Mouse (Mus musculus) frontal cortex, adult 2 months (tissue): ENCODE data around the gene Gdf1. TPM values are rescaled to one million over a fixed set of nuclear protein-coding genes. Genes with fewer than 3 reads are reported as not detected.

Source experiments
- DNase-seq, 2 experiments: peaks; one replicate each; pipeline ENCODE4 v3.0.0; 2022; ENCODE audit warnings: low spot score in 1 of 2; ENCODE audit errors: extremely low spot score in 1 of 2
- polyA plus RNA-seq: library from polyadenylated mRNA; depleted of rRNA; stranded (reverse); fragments of >200 nt; gene quantifications from 2 replicates; pipeline ENCODE4 v1.2.3, GENCODE M21; 2012; rRNA removed

Gdf1 gene
- 34.8 and 63.7 TPM in 2 replicates for polyA plus RNA-seq

GRCm38 (mm10) chr8:70329124-70329834 is at the start of gene Gdf1:
Gene Gdf1, plus strand, starts transcription at chr8:70329817.
- no peak for DNase-seq

DNA sequence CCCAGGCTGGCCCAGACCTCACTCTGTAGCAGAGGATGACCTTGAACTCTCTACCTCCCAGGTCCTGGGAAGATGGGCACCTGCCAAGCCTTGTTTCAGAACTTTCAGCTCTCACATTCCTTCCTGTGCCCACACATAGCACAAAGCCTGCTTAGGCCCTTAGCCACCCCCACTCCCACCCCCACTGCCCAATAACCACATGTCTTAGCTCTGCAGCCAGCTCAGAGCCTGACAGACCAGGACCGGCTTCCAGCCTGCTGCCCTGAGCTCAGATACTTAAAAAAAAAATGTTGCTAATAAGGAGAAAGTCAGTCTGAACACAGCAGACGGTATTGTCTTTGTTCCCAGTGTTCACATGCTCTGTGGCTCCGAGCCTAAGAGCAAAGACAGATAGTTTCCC is 48.6 kb upstream of the Gdf1 start:
- no peak for DNase-seq

- DNase-seq: peak; percentile 59 to 70
Observed at GRCm38 (mm10) chr8:70282603-70283135, 46.9 kb upstream of the Gdf1 start, which contains the start of gene Homer3. Gene Homer3, plus strand, starts transcription at chr8:70282827.

GRCm38 (mm10) chr8:70283136-70284077 is 46.2 kb upstream of the Gdf1 start:
- no peak for DNase-seq

GRCm38 (mm10) chr8:70284421-70284820 is 45.2 kb upstream of the Gdf1 start:
- no peak for DNase-seq

DNA sequence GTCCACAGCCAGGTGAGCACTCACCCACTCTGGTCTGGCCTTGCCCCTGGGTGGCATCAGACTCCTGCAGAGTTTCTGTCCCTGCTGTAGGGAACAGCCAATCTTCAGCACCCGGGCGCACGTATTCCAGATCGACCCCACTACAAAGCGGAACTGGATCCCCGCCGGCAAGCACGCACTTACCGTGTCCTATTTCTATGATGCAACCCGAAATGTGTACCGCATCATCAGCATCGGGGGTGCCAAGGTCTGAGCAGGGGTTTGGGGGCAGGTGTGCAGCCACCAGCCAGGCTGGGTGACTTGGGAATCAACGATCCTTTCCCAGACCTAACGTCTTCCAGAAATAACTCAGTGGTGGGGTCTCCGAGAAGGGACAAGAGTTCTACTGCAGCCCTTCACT is 44.3 kb upstream of the Gdf1 start:
- DNase-seq: no peak

- no peak for DNase-seq
Observed at GRCm38 (mm10) chr8:70286737-70287136, 42.9 kb upstream of the Gdf1 start.

DNA sequence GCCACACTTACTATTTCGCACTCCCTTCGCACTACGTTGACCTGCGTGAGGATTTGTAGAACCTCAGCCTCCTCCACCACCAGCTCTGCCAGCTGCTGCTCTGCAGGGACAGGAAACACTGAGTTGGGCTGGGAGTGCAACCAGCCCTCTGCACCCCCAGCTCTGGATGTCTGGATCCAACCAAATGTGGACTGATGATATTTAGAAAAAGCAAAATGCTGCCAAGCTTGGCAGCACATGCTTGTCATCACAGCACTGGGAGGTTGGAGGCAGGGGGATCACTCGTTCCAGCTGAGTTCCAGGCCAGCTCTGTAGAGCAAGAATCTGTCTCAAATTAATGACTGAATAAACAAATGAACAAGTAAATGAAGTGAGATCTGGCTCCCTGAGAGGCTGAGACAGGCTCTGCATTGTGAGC is 35.6 kb upstream of the Gdf1 start:
- DNase-seq: no peak

GRCm38 (mm10) chr8:70300881-70301280 is 28.7 kb upstream of the Gdf1 start:
- DNase-seq: no peak

- DNase-seq: peak; percentile 93 to 97
Observed at GRCm38 (mm10) chr8:70302358-70302890, 27.2 kb upstream of the Gdf1 start, which contains the start of the genes Ddx49 and Cope. Gene Ddx49, minus strand, starts transcription at chr8:70302489. Gene Cope, plus strand, starts transcription at chr8:70302518.

DNA sequence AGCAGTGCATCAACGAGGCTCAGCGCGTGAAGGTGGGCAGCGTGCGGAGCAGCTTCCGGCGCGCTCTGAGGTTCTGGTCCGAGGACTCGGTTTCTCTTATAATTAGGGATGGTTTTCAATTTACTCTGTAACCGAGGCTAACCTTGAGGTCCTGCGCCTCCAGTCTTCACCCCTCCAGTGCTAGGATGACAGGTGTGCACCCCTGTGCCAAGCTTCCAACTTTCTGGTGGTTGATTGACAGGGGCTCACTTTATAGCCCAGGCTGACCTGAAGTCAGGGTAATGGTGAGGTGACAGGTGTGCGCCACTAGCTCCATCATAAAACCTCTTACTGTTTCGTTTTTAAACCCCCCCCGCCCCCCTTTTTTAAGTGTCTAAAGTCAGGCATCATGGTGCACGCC is 26.7 kb upstream of the Gdf1 start:
- no peak for DNase-seq

DNA sequence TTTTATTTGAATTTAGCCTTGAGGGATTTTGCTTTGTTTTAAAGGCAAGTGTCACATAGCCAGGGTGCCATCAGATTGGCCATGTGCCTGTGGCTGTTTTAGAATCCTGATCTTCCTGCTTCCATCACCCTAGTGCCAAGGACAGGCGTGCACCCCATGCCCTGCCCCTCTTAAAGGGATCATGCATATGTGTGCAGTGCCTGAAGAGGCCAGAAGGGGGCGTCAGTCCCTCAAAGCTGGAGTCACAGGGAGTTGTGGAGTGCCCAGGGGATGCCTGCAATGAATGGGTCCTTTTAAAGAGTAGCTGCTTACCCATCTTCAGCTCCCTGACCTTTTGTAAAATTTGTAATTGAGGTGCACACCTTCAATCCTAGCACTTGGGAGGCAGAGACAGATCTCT is 20.3 kb upstream of the Gdf1 start:
- DNase-seq: peak in 1 of 2 experiments; percentile 50

DNA sequence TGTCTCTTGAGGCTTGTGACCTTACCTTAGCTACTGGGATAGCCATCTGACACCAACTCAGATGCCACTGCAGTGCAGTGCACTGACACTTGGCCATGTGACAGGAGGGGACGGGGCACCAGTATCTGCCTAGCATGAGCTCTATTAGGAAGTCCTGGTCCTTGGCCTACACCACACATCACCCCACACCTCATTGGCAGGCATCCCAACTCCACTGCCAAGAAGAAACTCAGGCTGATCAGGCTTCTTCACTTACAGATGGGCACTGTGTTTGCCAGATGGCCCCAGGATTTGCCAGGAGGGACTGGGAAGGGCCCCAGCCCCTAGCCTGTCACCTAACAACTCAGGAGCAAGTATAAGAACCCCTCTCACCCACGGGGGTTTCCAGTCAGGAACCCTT is 16.2 kb upstream of the Gdf1 start:
- DNase-seq: no peak

- peak in 1 of 2 experiments; percentile 86 for DNase-seq
Observed at GRCm38 (mm10) chr8:70315624-70316510, 13.8 kb upstream of the Gdf1 start, which contains the start of gene Cers1. Gene Cers1, plus strand, starts transcription at chr8:70315775.

DNA sequence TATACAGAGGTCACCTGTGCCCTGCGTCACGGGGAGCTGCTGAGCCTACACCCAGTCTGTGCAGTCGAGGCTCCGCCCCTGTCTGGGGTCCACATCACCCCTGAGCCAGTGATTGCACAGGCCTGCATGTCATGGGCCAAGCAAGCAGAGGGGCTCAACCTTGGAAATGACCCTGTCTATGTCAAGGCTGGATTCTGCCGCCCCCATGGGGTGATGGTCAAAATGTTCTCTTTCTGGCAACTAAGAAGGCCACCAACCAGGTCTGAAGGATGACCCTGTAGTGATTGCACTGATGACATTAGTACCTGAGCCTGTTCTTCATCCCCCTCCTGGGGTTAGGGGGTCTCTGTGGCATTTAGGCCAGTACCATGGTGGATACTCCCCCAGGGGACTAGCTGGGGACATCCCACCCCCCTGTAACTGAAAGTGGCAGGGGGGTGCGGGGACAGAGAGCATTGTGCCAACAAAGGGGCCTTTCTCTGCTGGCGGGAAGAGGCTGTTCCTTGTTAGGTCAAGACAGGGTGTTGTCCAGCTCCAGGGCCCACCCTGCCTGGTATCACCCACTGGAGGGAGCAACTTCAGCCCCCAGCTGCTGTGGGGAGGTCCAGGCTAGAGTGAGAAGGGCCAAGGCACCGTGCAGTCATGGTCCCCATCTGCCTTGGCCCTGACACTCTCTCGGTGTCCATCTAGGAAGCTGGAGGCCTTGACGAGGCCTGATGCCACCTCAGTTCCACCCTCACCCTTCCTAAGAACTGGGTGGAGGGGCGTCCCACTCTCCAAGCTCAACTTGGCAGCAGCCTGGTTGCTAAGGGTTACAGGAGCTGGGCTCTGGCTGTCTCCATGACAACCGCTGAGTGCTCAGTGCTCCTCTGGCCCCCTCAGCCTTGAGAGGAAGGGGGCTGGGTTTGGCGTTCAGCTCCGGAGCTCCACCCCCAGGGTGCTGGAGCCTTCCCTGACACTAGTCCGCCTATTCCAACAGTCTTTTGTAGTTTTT is 12.8 kb upstream of the Gdf1 start:
- DNase-seq: peak; percentile 91 to 93

- no peak for DNase-seq
Observed at GRCm38 (mm10) chr8:70317872-70318271, 11.7 kb upstream of the Gdf1 start.

- DNase-seq: no peak
Observed at GRCm38 (mm10) chr8:70323716-70324115, 5.9 kb upstream of the Gdf1 start.

DNA sequence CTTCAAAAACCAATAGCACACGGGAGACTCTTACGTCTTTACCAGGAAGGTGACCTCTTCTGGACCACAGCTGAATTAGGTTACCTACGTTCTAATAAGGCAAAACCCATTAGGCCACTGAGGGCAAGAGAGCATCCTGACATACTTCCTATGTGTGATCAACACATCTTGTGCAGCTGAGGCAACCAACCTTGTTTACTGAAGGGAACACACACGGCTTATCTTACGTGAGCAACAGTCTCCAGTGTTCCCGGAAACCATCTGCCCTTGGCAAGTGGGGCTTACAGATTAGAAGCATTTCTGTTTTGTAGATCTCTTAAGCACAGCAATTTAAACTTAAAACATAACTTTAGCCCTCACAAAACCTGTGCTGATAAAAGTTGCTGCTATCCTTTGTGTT is 2.1 kb upstream of the Gdf1 start:
- no peak for DNase-seq
